Mouse (Mus musculus) stomach, embryonic 16.5 days (tissue): ENCODE data around the gene Hist1h2ao. TPM values are rescaled to one million over a fixed set of nuclear protein-coding genes. Genes with fewer than 3 reads are reported as not detected.
"Not testable (repeated sequence)": the region's sequence is repeated elsewhere in the genome, so short reads cannot be mapped to it uniquely, and the experiment has no call there.

Source experiments
- ATAC-seq: fragments of 200-750 bp; cut with Nextera tagmentation; 2 replicates; pipeline ENCODE4 v1.8.0; 2017; ENCODE audit warnings: moderate number of reproducible peaks, moderate TSS enrichment; ENCODE audit not compliant: insufficient read depth, low FRiP score
- H3K27ac ChIP-seq: fragments of 300-500 bp; sonication (generic); 2 replicates; pipeline ENCODE4 v1.5.1; 2014; ENCODE audit warnings: low read length
- H3K27me3 ChIP-seq: fragments of 300-500 bp; sonication (generic); 2 replicates; pipeline ENCODE4 v1.6.1; 2014; ENCODE audit warnings: low read length, control low read depth, mixed read lengths; ENCODE audit not compliant: control insufficient read depth, insufficient read depth
- H3K36me3 ChIP-seq: fragments of 300-500 bp; sonication (generic); 2 replicates; pipeline ENCODE4 v1.6.1; 2014; ENCODE audit warnings: low read length; ENCODE audit not compliant: control insufficient read depth, insufficient read depth
- H3K4me1 ChIP-seq: fragments of 300-500 bp; sonication (generic); 2 replicates; pipeline ENCODE4 v1.6.1; 2014; ENCODE audit warnings: low read length, control low read depth, mixed read lengths; ENCODE audit not compliant: control insufficient read depth, insufficient read depth
- H3K4me2 ChIP-seq: fragments of 300-500 bp; sonication (generic); 2 replicates; pipeline ENCODE4 v1.6.1; 2014; ENCODE audit warnings: low read depth, low read length, mixed read lengths
- H3K4me3 ChIP-seq: fragments of 300-500 bp; sonication (generic); replicated peaks from 2 replicates; pipeline ENCODE4 v1.5.1; 2014; ENCODE audit warnings: mild to moderate bottlenecking, low read length
- H3K9ac ChIP-seq: fragments of 300-500 bp; sonication (generic); 2 replicates; pipeline ENCODE4 v1.6.1; 2014; ENCODE audit warnings: low read length
- H3K9me3 ChIP-seq: fragments of 300-500 bp; sonication (generic); replicated peaks from 2 replicates; pipeline ENCODE4 v1.6.1; 2016; ENCODE audit warnings: low read length, control low read depth; ENCODE audit not compliant: control insufficient read depth
- WGBS: fragments of 180-500 bp; shearing (Covaris S2); extraction: QIAGEN DNeasy Blood & Tissue Kit; methylation state at CpG from one replicate; pipeline ENCODE4 v1.1.7; 2014; 5-methylcytosine and 5-hydroxymethylcytosine counted together
- polyA plus RNA-seq: library from polyadenylated mRNA; unstranded; fragments of >200 nt; fragmentation: Nextera tagmentation; extraction: Ambion mirVana; gene quantifications from 2 replicates; pipeline ENCODE4 v1.2.1, GENCODE M21; 2015

Gene Hist1h2ao
- polyA plus RNA-seq, result 1.5 TPM in 1 of 2 replicates, not detected in the other

- no CpG with 5 or more reads among the region's 23 CpGs for WGBS
- peak; percentile 95 for ATAC-seq
- H3K36me3 ChIP-seq, H3K27ac ChIP-seq, H3K4me3 ChIP-seq, H3K4me2 ChIP-seq, H3K27me3 ChIP-seq, H3K4me1 ChIP-seq, H3K9ac ChIP-seq, H3K9me3 ChIP-seq: not testable (repeated sequence)
Observed at GRCm38 (mm10) chr13:21810073-21810472, at the start of gene Hist1h2ao, which contains the start of gene Hist1h2bq. Hist1h2ao (plus strand) TSS chr13:21810465. Hist1h2bq (minus strand) TSS chr13:21810197.

- peak overlapping the region; percentile 93 for H3K4me2 ChIP-seq
- H3K4me3 ChIP-seq, result peak overlapping the region; percentile 52
- 2% methylated on average over 33 of the region's 33 CpGs for WGBS
- H3K9ac ChIP-seq, result peak overlapping the region; percentile 85
- no peaks in the 10 kb centered on the region for H3K27me3 ChIP-seq
- H3K9me3 ChIP-seq, result no peaks in the 10 kb centered on the region
- ATAC-seq, result peak; percentile 88
- peak overlapping the region; percentile 96 for H3K27ac ChIP-seq
- H3K4me1 ChIP-seq, result peaks cover 27% of the 10 kb centered on the region
- H3K36me3 ChIP-seq, result no peaks in the 10 kb centered on the region
Observed at GRCm38 (mm10) chr13:21778814-21779766, 31.2 kb upstream of the Hist1h2ao start.

- peak; percentile 41; the same call in 1 of the 2 replicates for ATAC-seq
- WGBS, result under 1% methylated on average over 44 of the region's 44 CpGs
Observed at GRCm38 (mm10) chr13:21779767-21780731, 30.2 kb upstream of the Hist1h2ao start, which contains the start of gene Hist1h1b. Hist1h1b (minus strand) TSS chr13:21780625.

GRCm38 (mm10) chr13:21781021-21781555, 29.2 kb upstream of the Hist1h2ao start:
- Histone ChIP-seq H3K4me3 (peak overlapping the region; percentile 52; the same call in 1 of the 2 replicates), H3K27me3 (no peaks in the 10 kb centered on the region), H3K36me3 (no peaks in the 10 kb centered on the region), H3K9ac (peak overlapping the region; percentile 85; the same call in 1 of the 2 replicates), H3K27ac (peak overlapping the region; percentile 96), H3K9me3 (no peaks in the 10 kb centered on the region), H3K4me1 (peaks cover 35% of the 10 kb centered on the region), H3K4me2 (peak overlapping the region; percentile 93)
- no peak for ATAC-seq
- WGBS, result 43% methylated on average over 6 of the region's 6 CpGs

More at GRCm38 (mm10) chr13:21779767-21780731, 30.2 kb upstream of the Hist1h2ao start, which contains the start of gene Hist1h1b:
- no peaks in the 10 kb centered on the region for H3K36me3 ChIP-seq
- H3K9ac ChIP-seq, result peak within 1 kb of the TSS; percentile 85
- H3K27me3 ChIP-seq, result no peaks in the 10 kb centered on the region
- H3K9me3 ChIP-seq, result no peaks in the 10 kb centered on the region
- peaks cover 32% of the 10 kb centered on the region for H3K4me1 ChIP-seq
- peak within 1 kb of the TSS; percentile 93 for H3K4me2 ChIP-seq
- H3K4me3 ChIP-seq, result peak within 1 kb of the TSS; percentile 52
- peak within 1 kb of the TSS; percentile 96 for H3K27ac ChIP-seq

GRCm38 (mm10) chr13:21781639-21782038, 28.6 kb upstream of the Hist1h2ao start:
- Histone ChIP-seq H3K4me2 (no peak overlapping the region), H3K9ac (no peak overlapping the region), H3K4me1 (peaks cover 36% of the 10 kb centered on the region), H3K36me3 (no peaks in the 10 kb centered on the region), H3K27me3 (no peaks in the 10 kb centered on the region), H3K4me3 (no peak overlapping the region), H3K9me3 (no peaks in the 10 kb centered on the region), H3K27ac (no peak overlapping the region)
- WGBS, result 85% methylated on average over 1 of the region's 1 CpGs
- no peak for ATAC-seq

- WGBS, result 3% methylated on average over 17 of the region's 35 CpGs
Observed at GRCm38 (mm10) chr13:21782361-21783254, 27.7 kb upstream of the Hist1h2ao start.

GRCm38 (mm10) chr13:21783255-21783617, 27.0 kb upstream of the Hist1h2ao start, which contains the start of gene Hist1h3i:
Hist1h3i (minus strand) TSS chr13:21783370.
- H3K27me3 ChIP-seq, result no peaks in the 10 kb centered on the region
- under 1% methylated on average over 15 of the region's 20 CpGs for WGBS
- H3K27ac ChIP-seq, result peak within 1 kb of the TSS; percentile 91
- peak within 1 kb of the TSS; percentile 51 for H3K4me3 ChIP-seq
- H3K9me3 ChIP-seq, result no peaks in the 10 kb centered on the region
- peak; percentile 67 for ATAC-seq
- H3K4me1 ChIP-seq, result peaks cover 39% of the 10 kb centered on the region
- H3K9ac ChIP-seq, result peak within 1 kb of the TSS; percentile 76
- H3K36me3 ChIP-seq, result no peaks in the 10 kb centered on the region
- peak within 1 kb of the TSS; percentile 62 for H3K4me2 ChIP-seq

More at GRCm38 (mm10) chr13:21782361-21783254, 27.7 kb upstream of the Hist1h2ao start:
- Histone ChIP-seq H3K27ac (peak overlapping the region; percentile 88), H3K9ac (peak overlapping the region; percentile 76), H3K4me1 (peaks cover 36% of the 10 kb centered on the region), H3K4me2 (peak overlapping the region; percentile 62), H3K4me3 (peak overlapping the region; percentile 51)
- not testable (repeated sequence) for H3K27me3 ChIP-seq, H3K9me3 ChIP-seq, H3K36me3 ChIP-seq, ATAC-seq
